Mouse (Mus musculus) macrophage (primary cell): ENCODE data around the gene Rmnd1. TPM values are rescaled to one million over a fixed set of nuclear protein-coding genes. Genes with fewer than 3 reads are reported as not detected.
"Not testable (repeated sequence)": the region's sequence is repeated elsewhere in the genome, so short reads cannot be mapped to it uniquely, and the experiment has no call there.

ENCODE experiments used
- H3K27ac ChIP-seq: fragments of 350-480 bp; formaldehyde crosslinking; 2 replicates; pipeline ENCODE4 v1.9.0; 2021
- H3K36me3 ChIP-seq: fragments of 350-480 bp; formaldehyde crosslinking; 2 replicates; pipeline ENCODE4 v1.9.0; 2021; ENCODE audit errors: inconsistent target
- H3K4me3 ChIP-seq: fragments of 350-480 bp; formaldehyde crosslinking; 2 replicates; pipeline ENCODE4 v1.9.0; 2021; ENCODE audit errors: inconsistent target
- H3K79me2 ChIP-seq: fragments of 350-480 bp; formaldehyde crosslinking; 2 replicates; pipeline ENCODE4 v1.9.0; 2021; ENCODE audit errors: inconsistent target
- WGBS: methylation state at CpG from one replicate; pipeline ENCODE4 v1.1.7; 2026; ENCODE audit warnings: inconsistent platforms; ENCODE audit not compliant: missing documents; 5-methylcytosine and 5-hydroxymethylcytosine counted together
- polyA plus RNA-seq: library from polyadenylated mRNA; stranded (reverse); fragments of 250-400 nt; gene quantifications from 3 replicates; pipeline ENCODE4 v1.2.4, GENCODE M21; 2018; ENCODE audit warnings: inconsistent platforms
- total RNA-seq, 78 experiments: library from RNA; depleted of rRNA; stranded (reverse); fragments of 250-400 nt; gene quantifications; 1 replicate in 9 of 78; 2 replicates in 24 of 78; 3 replicates in 43 of 78; 4 replicates in 2 of 78; pipeline ENCODE4 v1.2.4; 2018; ENCODE audit warnings: inconsistent platforms in 56 of 78

The Rmnd1 gene
- 100 to 1,000 TPM in 24 of 26 experiments, 10 to 100 TPM in 2; 73.6 to 411 (median 262) TPM for total RNA-seq (2018; cell fraction: chromatin; rRNA removed)
- 10 to 100 TPM; 10.5 to 42.8 (median 26.5) TPM for total RNA-seq (2018; cell fraction: cytosol; rRNA removed)
- 100 to 1,000 TPM in 20 of 26 experiments, 10 to 100 TPM in 6; 66.3 to 408 (median 181) TPM for total RNA-seq (2018; cell fraction: nucleus; rRNA removed)
- polyA plus RNA-seq, result 23.4 to 43.3 TPM (median 41.0 TPM) in 3 replicates

DNA sequence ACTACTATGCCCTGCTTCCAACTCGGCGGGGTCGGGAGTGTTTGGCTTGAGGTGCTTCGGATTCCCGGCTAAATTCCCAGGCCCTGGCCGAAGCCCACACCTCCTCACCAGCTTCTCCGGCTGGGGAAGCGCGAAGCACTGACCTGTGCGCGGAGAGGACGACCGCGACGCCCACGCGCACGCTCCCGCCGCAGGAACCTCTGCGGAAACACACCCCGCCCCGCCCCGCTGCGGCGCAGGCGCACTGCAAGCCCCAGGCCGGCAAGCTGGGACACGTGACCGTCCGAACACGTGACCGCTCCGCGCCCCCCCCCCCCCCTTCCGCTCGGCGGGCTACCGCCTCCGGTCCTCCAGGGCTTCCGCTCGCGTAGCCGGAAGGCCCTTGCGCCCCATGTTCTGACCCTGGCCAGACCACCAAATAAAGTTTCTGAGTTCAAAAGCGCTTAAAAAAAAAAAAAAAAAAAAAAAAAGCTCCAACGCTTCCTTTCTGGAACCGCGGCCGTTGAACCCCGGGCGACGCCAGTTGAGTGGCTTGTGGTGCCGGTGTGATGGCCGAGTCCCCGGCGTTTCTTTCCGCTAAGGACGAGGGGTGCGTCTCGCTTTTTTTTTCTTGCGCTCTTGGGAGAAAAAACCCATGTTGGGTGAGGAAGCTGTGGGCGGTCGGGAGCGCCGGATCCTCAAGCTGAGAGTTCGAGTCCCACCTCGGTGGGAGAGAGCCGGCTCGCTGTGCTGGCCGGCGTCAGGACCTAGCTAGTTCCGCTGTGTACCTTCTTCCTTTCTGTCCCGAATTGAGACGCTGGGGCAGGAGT, at the start of gene Rmnd1, which contains the start of gene Armt1:
Gene Rmnd1 (minus strand): TSS at position 266 of the 809 bp plus-strand sequence.
Gene Armt1 (plus strand): TSS at position 345 of the 809 bp plus-strand sequence.
- WGBS, result 2% methylated on average over 51 of the region's 75 CpGs

GRCm38 (mm10) chr10:4481695-4482094, 49.5 kb upstream of the Rmnd1 start:
- Histone ChIP-seq H3K36me3 (no peaks in the 10 kb centered on the region), H3K27ac (no peak overlapping the region), H3K4me3 (no peak overlapping the region), H3K79me2 (no peaks in the 10 kb centered on the region)
- WGBS, result 52% methylated on average over 8 of the region's 8 CpGs

More for the DNA sequence above, at the start of gene Rmnd1, which contains the start of gene Armt1:
- Histone ChIP-seq H3K27ac (peak within 1 kb of the TSS; percentile 91), H3K4me3 (peak within 1 kb of the TSS; percentile 88), H3K36me3 (peaks cover 13% of the 10 kb centered on the region; the same call in 1 of the 2 replicates), H3K79me2 (peaks cover 48% of the 10 kb centered on the region)

- no peaks in the 10 kb centered on the region for H3K36me3 ChIP-seq
- no peak overlapping the region for H3K4me3 ChIP-seq
- H3K27ac ChIP-seq, result no peak overlapping the region
- WGBS, result 100% methylated on average over 3 of the region's 3 CpGs
- no peaks in the 10 kb centered on the region for H3K79me2 ChIP-seq
These were observed 48.7 kb upstream of the Rmnd1 start for GRCm38 (mm10) chr10:4480929-4481328.

- H3K27ac ChIP-seq, result no peak overlapping the region
- WGBS, result 89% methylated on average over 5 of the region's 5 CpGs
- H3K79me2 ChIP-seq, result no peaks in the 10 kb centered on the region
- H3K36me3 ChIP-seq, result no peaks in the 10 kb centered on the region
- H3K4me3 ChIP-seq, result no peak overlapping the region
These were observed 44.4 kb upstream of the Rmnd1 start for GRCm38 (mm10) chr10:4476604-4477003.

DNA sequence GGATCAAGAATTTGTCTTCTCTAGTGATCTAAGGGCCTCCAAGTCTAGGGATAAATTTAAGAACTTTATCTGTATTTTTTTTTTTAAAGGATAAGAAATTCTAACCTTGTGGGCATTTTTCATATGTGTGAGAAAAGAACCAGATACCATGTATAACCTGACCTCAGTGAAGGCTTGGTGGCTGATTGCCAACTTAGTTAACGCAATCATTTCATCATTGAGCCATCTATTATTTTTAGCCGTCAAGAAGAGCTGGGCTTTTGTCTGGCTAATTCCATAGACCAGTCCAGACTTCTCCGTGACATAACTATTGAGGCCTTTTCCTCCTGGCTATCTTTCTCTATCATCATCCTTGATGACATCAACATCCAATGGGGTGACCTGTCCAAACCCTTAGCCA, 43.2 kb upstream of the Rmnd1 start:
- Histone ChIP-seq H3K27ac (no peak overlapping the region), H3K4me3 (no peak overlapping the region), H3K36me3 (no peaks in the 10 kb centered on the region), H3K79me2 (no peaks in the 10 kb centered on the region)
- WGBS, result 64% methylated on average over 3 of the region's 3 CpGs

DNA sequence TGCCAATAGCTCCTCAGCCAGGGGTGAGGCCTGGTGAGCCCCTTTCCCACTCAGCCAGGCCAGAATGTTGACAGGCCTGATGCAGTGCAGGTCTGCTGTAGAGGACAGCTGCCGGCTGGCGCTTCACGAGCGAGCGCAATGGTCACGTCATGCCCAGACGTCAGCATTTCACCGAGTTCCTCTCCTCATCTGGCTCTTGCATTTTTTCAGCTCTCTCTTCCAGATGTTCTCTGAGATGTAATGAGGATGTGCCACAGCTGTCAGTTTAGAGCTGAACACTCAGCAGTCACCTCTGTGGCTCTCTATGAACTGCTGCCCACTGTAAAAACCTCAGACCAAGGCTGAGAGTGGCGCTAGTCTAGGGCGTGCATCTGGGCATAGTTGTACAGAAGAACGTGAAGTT, 41.4 kb upstream of the Rmnd1 start:
- no peak overlapping the region for H3K4me3 ChIP-seq
- H3K36me3 ChIP-seq, result no peaks in the 10 kb centered on the region
- H3K79me2 ChIP-seq, result no peaks in the 10 kb centered on the region
- 93% methylated on average over 11 of the region's 11 CpGs for WGBS
- no peak overlapping the region for H3K27ac ChIP-seq

DNA sequence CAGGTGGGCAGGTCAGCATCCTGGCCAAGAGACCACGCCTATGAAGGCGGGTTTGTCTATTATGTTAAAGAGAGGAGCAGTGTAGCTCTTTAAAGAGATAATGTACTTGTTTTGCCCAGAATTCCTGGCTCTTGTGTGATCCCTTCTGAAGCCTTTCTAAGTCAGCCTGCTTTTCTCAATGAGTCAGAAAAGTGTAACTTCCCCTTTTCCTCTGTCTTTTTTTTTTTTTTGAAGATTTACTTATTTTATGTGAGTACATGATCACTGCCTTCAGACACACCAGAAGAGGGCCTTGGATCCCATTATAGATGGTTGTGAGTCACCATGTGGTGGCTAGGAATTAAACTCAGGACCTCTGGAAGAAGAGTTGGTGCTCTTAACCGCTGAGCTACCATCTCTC, 37.2 kb upstream of the Rmnd1 start:
- no peak overlapping the region for H3K4me3 ChIP-seq
- no peaks in the 10 kb centered on the region for H3K36me3 ChIP-seq
- 53% methylated on average over 3 of the region's 3 CpGs for WGBS
- no peaks in the 10 kb centered on the region for H3K79me2 ChIP-seq
- no peak overlapping the region for H3K27ac ChIP-seq

DNA sequence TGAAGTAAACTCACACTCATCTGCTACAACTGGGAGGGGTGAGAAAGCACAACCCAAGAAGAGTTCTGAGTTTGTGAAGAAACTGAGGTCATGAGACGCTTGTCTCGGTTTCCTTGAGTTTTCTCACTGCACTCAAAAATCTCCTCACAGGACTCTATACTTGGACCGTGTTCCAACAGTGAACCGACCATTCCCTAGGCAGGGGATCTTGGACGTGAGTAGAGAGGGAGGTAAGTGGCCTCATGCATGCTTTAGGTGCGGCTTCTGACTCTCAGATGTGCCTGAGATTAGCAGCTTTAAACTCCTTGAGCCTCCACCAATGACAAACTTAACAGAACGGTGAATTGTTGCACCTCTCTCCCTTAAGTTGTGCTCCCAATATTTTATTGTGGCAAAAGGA, 33.6 kb upstream of the Rmnd1 start:
- H3K79me2 ChIP-seq, result no peaks in the 10 kb centered on the region
- no peak overlapping the region for H3K4me3 ChIP-seq
- 95% methylated on average over 7 of the region's 7 CpGs for WGBS
- no peak overlapping the region for H3K27ac ChIP-seq
- H3K36me3 ChIP-seq, result no peaks in the 10 kb centered on the region

GRCm38 (mm10) chr10:4460201-4460600, 28.0 kb upstream of the Rmnd1 start:
- Histone ChIP-seq H3K27ac (no peak overlapping the region), H3K36me3 (0 out of 2 replicates have a peak, but pooled peaks cover 3% of the 10 kb centered on the region), H3K79me2 (no peaks in the 10 kb centered on the region), H3K4me3 (no peak overlapping the region)
- 96% methylated on average over 2 of the region's 2 CpGs for WGBS

- H3K27ac ChIP-seq, result no peak overlapping the region
- WGBS, result 23% methylated on average over 4 of the region's 4 CpGs
- peaks cover 20% of the 10 kb centered on the region for H3K36me3 ChIP-seq
- no peak overlapping the region for H3K4me3 ChIP-seq
- no peaks in the 10 kb centered on the region for H3K79me2 ChIP-seq
These were observed 24.2 kb upstream of the Rmnd1 start for GRCm38 (mm10) chr10:4456409-4456808.

DNA sequence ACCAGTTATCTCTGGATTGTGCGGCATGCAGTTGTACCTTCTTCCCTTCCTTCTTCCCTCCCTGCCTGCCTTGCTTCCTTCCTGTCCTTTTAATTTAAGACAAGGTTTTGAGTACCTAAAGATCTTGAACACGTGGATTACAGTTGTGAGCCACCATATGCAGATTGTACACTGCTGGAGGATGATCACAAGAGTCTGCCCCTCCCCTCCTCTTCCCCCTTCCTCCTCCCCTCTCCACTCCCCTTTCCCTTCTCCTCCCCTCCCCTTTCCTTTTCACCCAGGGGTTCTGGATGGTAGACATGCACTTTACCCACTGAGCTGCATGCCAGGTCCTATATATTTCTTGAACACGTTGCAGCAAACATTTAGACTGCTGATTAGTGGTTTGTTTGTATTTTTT, 3.2 kb upstream of the Rmnd1 start:
- H3K79me2 ChIP-seq, result peaks cover 25% of the 10 kb centered on the region
- no peak overlapping the region for H3K4me3 ChIP-seq
- WGBS, result 65% methylated on average over 3 of the region's 3 CpGs
- H3K27ac ChIP-seq, result no peak overlapping the region
- H3K36me3 ChIP-seq, result peaks cover 24% of the 10 kb centered on the region; the same call in 1 of the 2 replicates

DNA sequence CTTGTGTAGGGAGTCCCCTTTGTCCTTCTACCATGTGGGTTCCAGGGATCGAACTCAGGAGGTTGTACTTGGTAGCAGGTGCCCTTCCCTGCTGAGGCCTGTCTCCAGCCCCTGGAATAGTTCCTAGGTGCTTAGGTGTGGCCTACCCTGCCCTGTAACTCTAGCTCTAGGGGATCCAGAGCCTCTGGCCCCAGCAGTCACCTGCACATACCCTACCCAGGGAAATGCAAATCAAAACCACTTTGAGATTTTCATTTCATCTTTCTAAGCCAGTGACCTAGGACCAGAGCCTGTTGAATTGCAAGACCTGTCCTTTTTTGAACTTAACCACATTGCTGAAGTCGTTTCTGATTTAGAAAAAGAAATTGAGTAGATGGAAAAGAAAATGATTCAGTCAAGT, 1.7 kb upstream of the Rmnd1 start:
- 69% methylated on average over 2 of the region's 2 CpGs for WGBS
- not testable (repeated sequence) for H3K36me3 ChIP-seq, H3K4me3 ChIP-seq, H3K27ac ChIP-seq
- peaks cover 36% of the 10 kb centered on the region for H3K79me2 ChIP-seq

DNA sequence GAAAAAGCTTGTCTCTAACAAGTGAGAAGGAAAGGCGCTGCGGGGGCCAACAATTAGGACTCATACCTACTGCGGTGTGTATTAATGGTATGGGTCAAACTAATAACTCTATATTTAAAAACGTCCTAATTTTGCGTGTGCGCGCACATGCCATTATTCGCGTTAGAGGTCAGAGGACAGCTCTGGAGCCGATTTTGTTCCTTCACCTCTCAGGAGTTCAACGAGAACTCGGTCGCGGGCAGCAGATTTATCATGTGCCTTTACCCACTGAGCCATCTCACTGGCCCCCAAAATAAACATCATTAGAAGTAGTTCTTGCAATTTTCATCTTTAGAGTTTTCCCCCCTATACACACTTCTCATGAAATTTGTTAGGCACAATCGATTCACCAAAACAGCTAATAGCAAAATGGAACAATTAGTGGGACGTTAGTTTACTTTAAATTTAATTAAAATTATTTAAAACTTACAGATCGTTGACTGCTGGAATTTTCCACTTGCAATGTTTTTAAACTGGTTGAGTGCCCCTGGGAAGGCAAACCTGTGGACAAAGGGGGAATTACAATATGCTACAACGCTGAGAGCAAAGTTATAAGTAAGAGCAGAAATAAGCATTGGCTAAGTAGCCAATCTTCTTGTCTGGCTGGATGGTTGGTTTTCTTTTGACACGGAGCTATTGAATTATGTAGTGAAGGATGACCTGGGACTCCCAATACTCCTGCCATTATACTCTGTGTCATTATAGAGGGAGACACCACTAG, 988 bp upstream of the Rmnd1 start:
- Histone ChIP-seq H3K79me2 (peaks cover 42% of the 10 kb centered on the region), H3K27ac (peak overlapping the region; percentile 78), H3K36me3 (peaks cover 10% of the 10 kb centered on the region; the same call in 1 of the 2 replicates), H3K4me3 (peak overlapping the region; percentile 65)
- 4% methylated on average over 19 of the region's 19 CpGs for WGBS

- 8% methylated on average over 5 of the region's 5 CpGs for WGBS
- peak overlapping the region; percentile 91 for H3K27ac ChIP-seq
- H3K36me3 ChIP-seq, result peaks cover 16% of the 10 kb centered on the region; the same call in 1 of the 2 replicates
- H3K79me2 ChIP-seq, result peaks cover 43% of the 10 kb centered on the region
- peak overlapping the region; percentile 88 for H3K4me3 ChIP-seq
These were observed 454 bp downstream of the Rmnd1 start for GRCm38 (mm10) chr10:4431746-4432122.
